Mouse (Mus musculus) CH12.LX (cell line): Measurements from ENCODE around the gene Ktn1.

Experiments
- BHLHE40 ChIP-seq: IDR thresholded peaks from 2 replicates; pipeline ENCODE4 v1.6.1; 2011; ENCODE audit warnings: mild to moderate bottlenecking, low read depth, low read length, improper control_type of control experiment
- CHD2 ChIP-seq: IDR thresholded peaks from 2 replicates; pipeline ENCODE4 v1.6.1; 2011; ENCODE audit warnings: low read length, improper control_type of control experiment
- CTCF ChIP-seq, 2 experiments: IDR thresholded peaks in 1 of 2; conservative IDR thresholded peaks in 1 of 2; 2 replicates each; pipeline ENCODE4 v1.5.1; 2011 to 2012; ENCODE audit warnings: low read depth in 2 of 2, low read length in 2 of 2, improper control_type of control experiment in 1 of 2, inconsistent platforms in 1 of 2, mild to moderate bottlenecking in 1 of 2, moderate library complexity in 1 of 2
- ETS1 ChIP-seq: conservative IDR thresholded peaks from 2 replicates; pipeline ENCODE4 v1.6.1; 2012; ENCODE audit warnings: low read depth, mild to moderate bottlenecking, inconsistent platforms, low read length, improper control_type of control experiment, moderate library complexity
- GABPA ChIP-seq: IDR thresholded peaks from 2 replicates; pipeline ENCODE4 v1.6.1; 2012; ENCODE audit warnings: low read depth, low read length, improper control_type of control experiment, inconsistent platforms; ENCODE audit not compliant: insufficient replicate concordance
- MEF2A ChIP-seq: IDR thresholded peaks from 2 replicates; pipeline ENCODE4 v1.6.1; 2014; ENCODE audit warnings: low read depth, mild to moderate bottlenecking, inconsistent platforms, low read length, improper control_type of control experiment, borderline replicate concordance
- MXI1 ChIP-seq: IDR thresholded peaks from 2 replicates; pipeline ENCODE4 v1.6.1; 2011; ENCODE audit warnings: mild to moderate bottlenecking, low read depth, low read length, improper control_type of control experiment
- POLR2A ChIP-seq: IDR thresholded peaks from 2 replicates; pipeline ENCODE4 v1.6.1; 2011; ENCODE audit warnings: low read depth, mild to moderate bottlenecking, improper control_type of control experiment, low read length
- ZNF384 ChIP-seq: IDR thresholded peaks from 2 replicates; pipeline ENCODE4 v1.6.1; 2012; ENCODE audit warnings: low read depth, low read length, improper control_type of control experiment, inconsistent platforms

DNA sequence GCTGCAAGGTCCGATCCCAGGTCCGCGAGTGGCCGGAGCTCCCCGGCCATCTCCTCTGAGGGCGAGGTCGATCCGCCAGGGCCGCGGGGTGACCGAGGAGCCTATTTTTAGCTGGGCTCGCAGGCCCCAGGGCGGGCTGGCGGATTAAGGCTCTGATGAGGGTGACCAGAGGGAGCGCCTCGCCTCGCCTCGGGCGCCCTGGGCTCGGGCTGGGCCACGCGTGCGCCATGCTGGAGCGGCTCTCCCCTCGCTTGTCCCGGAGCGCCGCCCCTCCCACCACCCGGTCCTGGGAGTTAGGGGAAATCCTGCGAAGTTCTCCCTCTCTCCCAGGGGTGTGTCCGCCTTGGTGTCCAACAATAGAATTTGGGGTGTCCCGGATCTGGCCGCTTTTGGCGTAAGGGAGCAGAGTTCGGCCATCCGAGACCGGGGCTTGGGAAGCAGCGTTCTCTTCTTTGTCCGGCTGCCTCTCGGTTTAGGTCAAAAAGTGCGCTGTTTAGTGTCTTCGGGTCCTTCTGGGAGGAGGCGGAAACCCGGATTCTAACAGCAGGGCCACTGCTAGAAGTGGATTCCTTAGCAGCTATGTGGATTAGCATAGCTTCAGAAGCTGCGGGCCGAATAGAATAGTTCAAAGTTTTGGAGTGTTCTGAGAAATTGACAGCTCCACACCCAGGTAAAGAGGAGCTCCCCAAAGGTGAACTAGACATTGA lies 1.5 kb downstream of the Ktn1 start:
- TF ChIP-seq ZNF384 = no peak
- no peak for TF ChIP-seq POLR2A
- peak; percentile 43; the same call in 1 of the 2 replicates for TF ChIP-seq MEF2A
- TF ChIP-seq GABPA = no peak
- TF ChIP-seq CTCF (conservative IDR thresholded peaks at IDR 0.05 in 1 of 2, IDR thresholded peaks at IDR 0.05 in 1 of 2; ENCODE audit: low read depth in 2 of 2, low read length in 2 of 2) = no peak
- TF ChIP-seq BHLHE40 = no peak
- peak; percentile 30; the same call in 1 of the 2 replicates for TF ChIP-seq MXI1
- no peak for TF ChIP-seq CHD2
- no peak for TF ChIP-seq ETS1
